Mouse (Mus musculus) CD4-positive helper T cell, adult 2 months (primary cell): ENCODE data around the gene Gm15056.

Experiments used
- DNase-seq: peaks from one replicate; pipeline ENCODE4 v3.0.0-alpha.2; 2012; ENCODE audit warnings: low read depth, missing footprints, low spot score

The Gm15056 gene

GRCm38 (mm10) chr8:20902527-20902926 is at the start of gene Gm15056:
Gene Gm15056, minus strand, starts transcription at chr8:20902627.
- no peak for DNase-seq

GRCm38 (mm10) chr8:20944610-20945009 is 42.2 kb upstream of the Gm15056 start, which contains the start of gene AY761185:
Gene AY761185, minus strand, starts transcription at chr8:20944710.
- no peak for DNase-seq

- no peak for DNase-seq
These were observed 19.5 kb upstream of the Gm15056 start, which contains the start of gene Gm6040 for GRCm38 (mm10) chr8:20921971-20922370. Gene Gm6040, minus strand, starts transcription at chr8:20922071.

GRCm38 (mm10) chr8:20912288-20912687 is 9.9 kb upstream of the Gm15056 start:
- no peak for DNase-seq

- DNase-seq: no peak
These were observed 5.8 kb upstream of the Gm15056 start for GRCm38 (mm10) chr8:20908256-20908655.

- DNase-seq: no peak
These were observed 4.7 kb upstream of the Gm15056 start for GRCm38 (mm10) chr8:20907119-20907518.

- DNase-seq: no peak
These were observed 10.1 kb downstream of the Gm15056 start, which contains the start of gene Defb33 for GRCm38 (mm10) chr8:20892369-20892768. Gene Defb33, plus strand, starts transcription at chr8:20892669.

GRCm38 (mm10) chr8:20874608-20875007 is 27.8 kb downstream of the Gm15056 start:
- no peak for DNase-seq
